Mouse (Mus musculus) G1E (cell line): ENCODE data around the gene Trpv3.

ENCODE experiments used
- CTCF ChIP-seq: IDR thresholded peaks from 2 replicates; pipeline ENCODE4 v1.5.1; 2012; ENCODE audit warnings: low read depth, low read length, inconsistent platforms, mixed read lengths
- POLR2AphosphoS5 ChIP-seq: IDR thresholded peaks from 2 replicates; pipeline ENCODE4 v1.6.1; 2012; ENCODE audit warnings: low read depth, low read length, inconsistent platforms; ENCODE audit not compliant: insufficient replicate concordance

GRCm38 (mm10) chr11:73280710-73281109 lies 13.5 kb downstream of the Trpv3 start:
- no peak for TF ChIP-seq CTCF
- TF ChIP-seq POLR2AphosphoS5 = no peak
